16 mouse cellular contexts compared by ENCODE assay signal in the genomic region with DNA sequence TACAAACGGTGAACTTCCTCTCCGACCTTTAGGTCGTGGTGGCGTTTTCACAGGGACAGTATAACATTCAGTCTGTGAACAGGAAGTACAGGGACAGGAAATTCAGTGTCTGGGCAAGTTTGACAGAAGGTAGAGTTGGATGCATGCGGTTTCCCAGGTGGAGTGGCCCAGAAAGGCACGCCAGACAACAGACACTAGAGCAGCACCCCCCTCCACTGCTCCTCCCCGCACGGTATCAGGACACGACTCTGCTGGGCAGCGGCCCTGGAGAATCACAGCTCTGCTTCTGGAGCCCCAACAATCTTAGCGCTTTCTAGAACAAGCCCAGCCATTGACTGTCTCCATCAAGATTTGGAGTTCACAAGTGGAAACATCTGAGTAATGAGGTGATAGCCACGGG.
"Had no signal": no experiment of that assay in that cellular context is flagged by ENCODE, and none has a peak within 500 bp of the region (broad histone marks: within the 10 kb centered on the region; RNA-seq: fewer than 3 reads in every experiment).

No protein-coding gene starts in this region.

- ATAC-seq: liver, postnatal 0 days; lung, postnatal 0 days had no signal

- H3K27ac ChIP-seq: liver, embryonic 13.5 days; liver, embryonic 15.5 days; macrophage; neural tube, embryonic 12.5 days; stomach, embryonic 15.5 days; stomach, postnatal 0 days had no signal

- H3K9ac ChIP-seq: liver, embryonic 13.5 days; liver, embryonic 15.5 days; liver, postnatal 0 days; neural tube, embryonic 12.5 days; stomach, embryonic 15.5 days had no signal

- H3K27me3 ChIP-seq: liver, embryonic 13.5 days; liver, embryonic 15.5 days; neural tube, embryonic 12.5 days; stomach, embryonic 15.5 days had no signal

- H3K4me3 ChIP-seq: liver, embryonic 13.5 days; liver, embryonic 15.5 days; neural tube, embryonic 12.5 days; stomach, embryonic 15.5 days had no signal

- DNase-seq: liver, embryonic 13.5 days; liver, postnatal 0 days; lung, adult 2 months; midbrain, embryonic 14.5 days; right cerebral cortex, postnatal 14 days; thymus, adult 2 months; thymus, postnatal 25 days; thymus, postnatal 4 days had no signal

- H3K36me3 ChIP-seq: liver, embryonic 13.5 days; liver, embryonic 15.5 days; neural tube, embryonic 12.5 days; stomach, embryonic 15.5 days had no signal

- H3K9me3 ChIP-seq: liver, embryonic 13.5 days; liver, embryonic 15.5 days; neural tube, embryonic 12.5 days; stomach, embryonic 15.5 days had no signal

- H3K4me2 ChIP-seq: liver, embryonic 11.5 days; liver, embryonic 13.5 days; liver, embryonic 15.5 days; midbrain, embryonic 11.5 days; neural tube, embryonic 12.5 days; stomach, embryonic 15.5 days had no signal

- H3K4me1 ChIP-seq: liver, embryonic 13.5 days; liver, embryonic 15.5 days; neural tube, embryonic 12.5 days had no signal
